Mouse (Mus musculus) C2C12 (cell line): ENCODE data around the gene Tns4. TPM values are rescaled to one million over a fixed set of nuclear protein-coding genes. Genes with fewer than 3 reads are reported as not detected.

Experiments used
- H3K27me3 ChIP-seq: one replicate; pipeline ENCODE4 v1.6.1; 2011; ENCODE audit not compliant: control insufficient read depth, insufficient read depth, insufficient read length
- H3K36me3 ChIP-seq: one replicate; pipeline ENCODE4 v1.6.1; 2011; ENCODE audit not compliant: control insufficient read depth, insufficient read depth
- H3K4me3 ChIP-seq: one replicate; pipeline ENCODE4 v1.5.1; 2011; ENCODE audit warnings: mild to moderate bottlenecking, control low read depth; ENCODE audit not compliant: poor library complexity, insufficient read depth, severe bottlenecking
- H3K79me2 ChIP-seq: one replicate; pipeline ENCODE4 v1.6.1; 2011; ENCODE audit not compliant: control insufficient read depth, insufficient read depth
- H3K79me3 ChIP-seq: one replicate; pipeline ENCODE4 v1.6.1; 2011; ENCODE audit warnings: low read depth, control low read depth
- H3ac ChIP-seq: one replicate; pipeline ENCODE3; 2011; ENCODE audit warnings: low read depth; ENCODE audit not compliant: control insufficient read depth, insufficient read length
- CEBPB ChIP-seq: IDR thresholded peaks from one replicate; pipeline ENCODE4 v1.6.1; 2011; ENCODE audit warnings: low read depth, mild to moderate bottlenecking, control low read depth, moderate library complexity
- CTCF ChIP-seq: IDR thresholded peaks from one replicate; pipeline ENCODE4 v1.5.1; 2011; ENCODE audit not compliant: control insufficient read depth, insufficient read depth, insufficient read length
- FOSL1 ChIP-seq: IDR thresholded peaks from one replicate; pipeline ENCODE4 v1.8.0; 2011; ENCODE audit warnings: mild to moderate bottlenecking, low read length; ENCODE audit not compliant: poor library complexity, insufficient read depth, severe bottlenecking
- MAX ChIP-seq: IDR thresholded peaks from one replicate; pipeline ENCODE4 v1.6.1; 2011; ENCODE audit warnings: mild to moderate bottlenecking, control low read depth
- MYOD1 ChIP-seq: IDR thresholded peaks from one replicate; pipeline ENCODE4 v1.6.1; 2011; ENCODE audit warnings: low read depth; ENCODE audit not compliant: control insufficient read depth, insufficient read length
- MYOG ChIP-seq: IDR thresholded peaks from one replicate; pipeline ENCODE4 v1.6.1; 2011; ENCODE audit not compliant: control insufficient read depth, insufficient read length; ENCODE audit errors: extremely low read depth
- USF1 ChIP-seq: IDR thresholded peaks from one replicate; pipeline ENCODE4 v1.6.1; 2011; ENCODE audit warnings: low read depth, mild to moderate bottlenecking, control low read depth, moderate library complexity
- polyA plus RNA-seq: library from polyadenylated mRNA; unstranded; fragments of >200 nt; fragmentation: generic; extraction: Trizol; gene quantifications from one replicate; pipeline ENCODE4 v1.2.1, GENCODE M21; 2012; ENCODE audit warnings: missing spikeins

Tns4 gene
- polyA plus RNA-seq, 1 experiment, result 0.18 TPM

GRCm38 (mm10) chr11:99062661-99063060 is 26.4 kb downstream of the Tns4 start:
- Histone ChIP-seq H3K36me3 (no peaks in the 10 kb centered on the region), H3K79me3 (no peaks in the 10 kb centered on the region), H3K79me2 (no peaks in the 10 kb centered on the region), H3K4me3 (no peak overlapping the region), H3K27me3 (no peaks in the 10 kb centered on the region), H3ac (no peak overlapping the region)
- TF ChIP-seq CEBPB, result no peak
- TF ChIP-seq FOSL1, result no peak
- no peak for TF ChIP-seq MYOD1
- TF ChIP-seq MAX, result no peak
- no peak for TF ChIP-seq MYOG
- TF ChIP-seq CTCF, result no peak
- no peak for TF ChIP-seq USF1

GRCm38 (mm10) chr11:99060435-99060834 is 28.7 kb downstream of the Tns4 start:
- no peak overlapping the region for H3ac ChIP-seq
- no peaks in the 10 kb centered on the region for H3K27me3 ChIP-seq
- H3K4me3 ChIP-seq, result no peak overlapping the region
- no peaks in the 10 kb centered on the region for H3K36me3 ChIP-seq
- H3K79me2 ChIP-seq, result no peaks in the 10 kb centered on the region
- TF ChIP-seq CTCF (no peak), CEBPB (no peak), USF1 (no peak), FOSL1 (no peak), MYOD1 (no peak), MYOG (no peak), MAX (no peak)
- no peaks in the 10 kb centered on the region for H3K79me3 ChIP-seq

GRCm38 (mm10) chr11:99055571-99056452 is 33.3 kb downstream of the Tns4 start:
- Histone ChIP-seq H3K79me2 (no peaks in the 10 kb centered on the region), H3K79me3 (no peaks in the 10 kb centered on the region)
- TF ChIP-seq MYOG (no peak), CTCF (no peak), USF1 (no peak), FOSL1 (no peak)

GRCm38 (mm10) chr11:99055143-99055542 is 34.0 kb downstream of the Tns4 start:
- Histone ChIP-seq H3ac (no peak overlapping the region), H3K36me3 (no peaks in the 10 kb centered on the region), H3K79me2 (no peaks in the 10 kb centered on the region), H3K27me3 (no peaks in the 10 kb centered on the region), H3K4me3 (no peak overlapping the region), H3K79me3 (no peaks in the 10 kb centered on the region)
- TF ChIP-seq MYOG, result no peak
- no peak for TF ChIP-seq MAX
- TF ChIP-seq CEBPB, result no peak
- TF ChIP-seq CTCF, result no peak
- no peak for TF ChIP-seq USF1

More at GRCm38 (mm10) chr11:99055571-99056452, 33.3 kb downstream of the Tns4 start:
- Histone ChIP-seq H3K36me3 (no peaks in the 10 kb centered on the region), H3ac (no peak overlapping the region), H3K27me3 (no peaks in the 10 kb centered on the region), H3K4me3 (no peak overlapping the region)

GRCm38 (mm10) chr11:99047643-99048042 is 41.5 kb downstream of the Tns4 start:
- Histone ChIP-seq H3K36me3 (peaks cover 6% of the 10 kb centered on the region), H3K27me3 (no peaks in the 10 kb centered on the region)

GRCm38 (mm10) chr11:99047120-99047519 is 42.0 kb downstream of the Tns4 start:
- Histone ChIP-seq H3K27me3 (no peaks in the 10 kb centered on the region), H3K79me3 (peaks cover 10% of the 10 kb centered on the region), H3K36me3 (peaks cover 6% of the 10 kb centered on the region), H3K4me3 (no peak overlapping the region), H3K79me2 (peaks cover 30% of the 10 kb centered on the region), H3ac (no peak overlapping the region)
- TF ChIP-seq FOSL1, result no peak
- no peak for TF ChIP-seq USF1
- TF ChIP-seq CTCF, result no peak
- TF ChIP-seq CEBPB, result no peak

More at GRCm38 (mm10) chr11:99047643-99048042, 41.5 kb downstream of the Tns4 start:
- Histone ChIP-seq H3K79me3 (peaks cover 6% of the 10 kb centered on the region), H3K79me2 (peaks cover 25% of the 10 kb centered on the region), H3ac (no peak overlapping the region), H3K4me3 (no peak overlapping the region)
- no peak for TF ChIP-seq MYOG
- TF ChIP-seq CTCF, result no peak
- TF ChIP-seq USF1, result no peak
- no peak for TF ChIP-seq MAX
